Mouse (Mus musculus): Measurements from ENCODE around the gene Gfra4.

DNA sequence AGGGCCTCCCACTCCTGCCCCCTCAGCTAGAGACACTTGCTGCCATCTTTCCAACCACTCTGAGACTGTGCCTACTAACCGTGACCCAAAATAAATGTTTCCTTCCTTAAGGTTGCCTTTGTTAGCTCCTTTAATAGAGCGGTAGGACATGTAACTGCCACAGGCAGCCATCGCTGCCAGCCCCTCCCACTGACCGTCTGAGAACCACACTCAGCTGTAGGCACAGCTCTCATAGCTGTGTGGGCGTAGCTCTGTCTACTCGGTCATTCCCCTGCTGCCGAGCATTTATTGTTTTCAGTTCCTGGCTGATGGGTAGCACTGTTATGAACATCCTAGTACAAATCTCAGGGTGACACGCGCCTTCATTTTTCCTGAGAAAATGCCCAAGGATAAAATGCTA is 23.5 kb upstream of the Gfra4 start:
- TF ChIP-seq POLR2A (IDR thresholded peaks at IDR 0.05; ENCODE audit: insufficient read depth, low read depth, low read length) (no peak), CTCF (IDR thresholded peaks at IDR 0.05; ENCODE audit: insufficient read depth, low read depth, low read length) (no peak)
